Mouse (Mus musculus) C2C12 (cell line): ENCODE results near the gene Arfgap3.

Experiments used
- CEBPB ChIP-seq: IDR thresholded peaks from one replicate; pipeline ENCODE4 v1.6.1; 2011; ENCODE audit warnings: low read depth, mild to moderate bottlenecking, control low read depth, moderate library complexity
- CTCF ChIP-seq: IDR thresholded peaks from one replicate; pipeline ENCODE4 v1.5.1; 2011; ENCODE audit not compliant: control insufficient read depth, insufficient read depth, insufficient read length
- FOSL1 ChIP-seq: IDR thresholded peaks from one replicate; pipeline ENCODE4 v1.8.0; 2011; ENCODE audit warnings: mild to moderate bottlenecking, low read length; ENCODE audit not compliant: poor library complexity, insufficient read depth, severe bottlenecking
- MAX ChIP-seq: IDR thresholded peaks from one replicate; pipeline ENCODE4 v1.6.1; 2011; ENCODE audit warnings: mild to moderate bottlenecking, control low read depth
- MYOD1 ChIP-seq: IDR thresholded peaks from one replicate; pipeline ENCODE4 v1.6.1; 2011; ENCODE audit warnings: low read depth; ENCODE audit not compliant: control insufficient read depth, insufficient read length
- MYOG ChIP-seq: IDR thresholded peaks from one replicate; pipeline ENCODE4 v1.6.1; 2011; ENCODE audit not compliant: control insufficient read depth, insufficient read length; ENCODE audit errors: extremely low read depth
- USF1 ChIP-seq: IDR thresholded peaks from one replicate; pipeline ENCODE4 v1.6.1; 2011; ENCODE audit warnings: low read depth, mild to moderate bottlenecking, control low read depth, moderate library complexity

DNA sequence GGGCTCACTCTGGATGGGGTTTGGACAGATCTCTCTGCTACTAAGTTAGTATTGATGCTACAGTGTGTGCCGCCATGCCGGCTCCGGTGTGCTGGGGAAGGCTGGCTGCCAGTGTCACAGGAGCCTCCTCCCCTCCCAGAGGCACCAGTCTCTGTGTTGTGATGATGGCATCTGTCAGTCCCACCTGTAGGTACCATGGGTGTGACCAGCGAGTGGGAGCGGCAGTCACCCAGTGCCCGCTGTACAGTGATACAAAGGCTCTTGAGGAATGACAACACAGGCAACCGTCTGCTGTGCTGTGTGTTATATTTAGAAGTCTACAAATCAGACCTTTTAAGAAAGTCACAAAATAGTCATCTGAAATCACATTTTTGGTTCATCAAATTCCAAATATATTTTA is 50.6 kb downstream of the Arfgap3 start:
- no peak for TF ChIP-seq CTCF
- TF ChIP-seq MAX, result no peak
- TF ChIP-seq USF1, result no peak
- no peak for TF ChIP-seq MYOG
- TF ChIP-seq CEBPB, result no peak
- TF ChIP-seq FOSL1, result no peak
- TF ChIP-seq MYOD1, result no peak
